Mouse (Mus musculus): Measurements from ENCODE around the gene Maats1.
"Not testable (repeated sequence)": the region's sequence is repeated elsewhere in the genome, so short reads cannot be mapped to it uniquely, and the experiment has no call there.

Maats1 gene

GRCm38 (mm10) chr16:38346529-38347325 is 4.8 kb upstream of the Maats1 start, which contains the start of the genes Cox17 and Gm21987:
Gene Cox17 (plus strand): TSS chr16:38346991.
Gene Gm21987 (plus strand): TSS chr16:38347040.
- DNase-seq = peak; percentile 96

DNA sequence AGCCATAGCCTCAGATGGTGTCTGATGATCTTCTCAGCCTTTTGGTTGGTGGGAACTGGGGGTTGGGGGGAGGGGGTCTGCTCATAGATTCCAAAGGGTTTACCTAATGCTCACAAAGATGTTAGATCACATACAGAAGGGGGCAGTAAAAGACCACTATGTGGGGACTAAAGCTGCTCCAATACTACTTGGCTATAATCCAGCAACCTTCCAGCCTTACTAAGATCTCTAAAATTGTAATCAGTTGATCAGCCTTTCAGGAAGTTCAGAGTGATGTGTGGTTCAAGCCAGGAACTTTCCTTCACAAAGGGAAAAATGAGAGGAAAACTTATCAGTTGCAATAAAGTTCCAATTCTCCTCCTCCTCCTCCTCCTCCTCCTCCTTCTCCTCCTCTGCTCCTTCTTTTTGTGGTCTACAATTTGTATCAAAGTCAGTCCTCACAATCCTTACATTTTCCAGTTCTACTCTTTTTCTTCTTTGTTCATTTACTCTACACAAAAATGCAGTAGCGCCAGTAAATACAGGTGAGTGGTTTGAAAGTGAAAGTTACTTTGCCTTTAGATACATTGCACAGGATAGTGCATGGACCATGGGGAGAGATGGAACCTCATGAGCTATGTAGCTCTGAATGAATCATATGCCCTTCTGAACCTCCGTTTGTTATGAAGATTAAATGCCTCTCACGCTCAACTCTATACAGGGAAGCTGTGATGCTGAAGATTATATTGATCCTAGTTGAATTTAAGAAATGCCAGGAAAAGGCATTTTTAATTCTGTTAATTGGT is 3.2 kb upstream of the Maats1 start:
- no peak for DNase-seq

GRCm38 (mm10) chr16:38338077-38338476 is 3.9 kb downstream of the Maats1 start:
- DNase-seq = not testable (repeated sequence)

- no peak for DNase-seq
Observed at GRCm38 (mm10) chr16:38334431-38334830, 7.5 kb downstream of the Maats1 start.

DNA sequence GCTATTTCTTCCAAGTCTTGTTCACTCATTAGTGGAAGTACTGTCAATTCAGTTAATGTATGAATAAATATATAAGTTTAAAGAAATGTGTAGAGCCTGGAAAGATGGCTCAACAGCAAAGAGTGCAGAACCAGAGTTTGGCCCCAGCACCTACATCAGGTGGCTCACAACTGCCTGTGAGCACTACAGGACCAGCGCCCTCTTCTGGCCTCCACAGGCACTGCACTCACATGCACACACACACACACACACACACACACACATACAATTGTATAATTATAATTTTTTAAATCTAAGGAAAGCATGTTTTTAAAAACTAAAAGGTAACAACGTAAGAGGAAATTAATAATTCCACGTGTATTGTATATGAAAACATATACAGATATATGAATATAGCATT is 12.6 kb downstream of the Maats1 start:
- DNase-seq = no peak

- no peak for DNase-seq
Observed at GRCm38 (mm10) chr16:38326778-38327397, 15.1 kb downstream of the Maats1 start.

- no peak for DNase-seq
Observed at GRCm38 (mm10) chr16:38324311-38324710, 17.6 kb downstream of the Maats1 start.

DNA sequence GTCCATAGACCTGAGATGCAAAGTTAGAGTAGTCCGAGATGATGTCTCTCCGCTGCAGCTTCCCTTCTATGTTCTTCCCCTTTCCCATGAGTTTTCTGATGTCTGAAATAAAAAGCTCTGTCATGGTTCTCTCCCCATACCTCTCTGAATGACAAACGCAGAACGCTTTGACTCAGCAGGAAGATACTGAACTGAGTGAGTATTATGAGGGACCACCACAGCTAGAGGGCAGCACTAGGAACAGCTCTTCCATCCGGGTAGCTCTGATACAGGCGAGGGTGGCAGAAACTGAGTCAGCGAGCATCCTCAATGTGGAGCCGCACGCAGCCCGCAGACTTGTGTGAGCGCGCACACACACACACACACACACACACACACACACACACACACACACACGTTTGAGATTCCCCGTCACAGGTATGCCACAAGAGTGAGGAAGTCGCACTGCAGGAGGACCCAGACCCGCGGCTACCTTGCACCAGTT is 20.4 kb downstream of the Maats1 start:
- peak; percentile 59 for DNase-seq

DNA sequence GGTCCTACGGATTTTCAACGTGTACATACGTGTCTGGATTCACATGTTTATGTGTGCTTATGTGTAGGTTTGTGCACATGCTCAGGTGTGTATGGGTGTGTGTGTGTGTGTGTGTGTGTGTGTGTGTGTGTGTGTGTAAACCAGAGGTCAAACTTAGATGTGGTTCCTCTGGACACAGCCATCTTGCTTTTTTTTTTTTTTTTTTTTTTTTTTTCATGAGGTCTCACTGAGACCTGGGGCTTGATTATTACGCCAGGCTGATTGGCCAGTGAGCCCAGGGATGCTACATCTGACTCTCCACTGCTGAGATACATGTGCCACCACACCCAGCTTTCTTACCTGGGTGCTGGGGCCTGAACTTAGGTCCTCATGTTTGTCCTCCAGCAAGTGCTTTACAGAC is 22.9 kb downstream of the Maats1 start:
- no peak for DNase-seq

GRCm38 (mm10) chr16:38318492-38318891 is 23.5 kb downstream of the Maats1 start:
- DNase-seq = no peak

DNA sequence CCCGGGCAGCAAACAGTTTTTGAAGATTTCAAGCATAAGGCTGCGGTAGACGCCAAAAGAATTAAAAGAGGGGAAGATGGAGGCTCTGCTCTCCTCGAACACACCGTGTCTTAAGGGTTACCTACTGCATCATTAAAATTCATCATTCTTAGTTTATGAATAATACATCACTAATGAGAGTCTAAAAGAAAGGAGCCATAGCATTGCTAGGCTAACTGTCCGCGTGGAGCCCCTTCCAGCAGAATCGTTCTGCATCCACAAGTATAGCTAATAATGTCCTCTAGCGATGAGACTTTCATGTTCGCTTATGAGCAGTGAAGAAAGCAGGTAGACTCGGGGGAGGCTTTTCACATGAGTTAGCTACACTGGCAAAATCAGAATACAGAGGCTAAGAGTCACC is 33.7 kb downstream of the Maats1 start:
- no peak for DNase-seq

DNA sequence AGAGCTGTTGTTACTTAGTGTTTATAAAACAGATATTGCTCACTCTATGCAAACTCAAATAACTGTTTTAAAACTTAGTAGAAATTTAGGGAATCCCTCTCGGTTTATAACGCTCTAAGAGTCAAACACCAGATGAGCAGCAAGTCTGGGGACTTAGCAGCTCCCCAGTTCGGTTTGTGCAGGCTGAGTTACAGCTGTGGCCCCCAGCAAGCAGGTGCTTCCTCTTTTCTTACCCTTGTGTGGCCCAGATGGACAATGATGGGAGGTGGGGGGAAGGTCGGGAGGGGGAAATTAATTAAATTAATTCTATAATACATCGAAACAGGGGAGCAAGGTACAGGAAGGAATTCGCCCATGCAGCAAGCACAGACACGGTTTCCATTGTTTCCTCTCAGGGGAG is 34.3 kb downstream of the Maats1 start:
- no peak for DNase-seq

GRCm38 (mm10) chr16:38307221-38307605 is 34.7 kb downstream of the Maats1 start:
- no peak for DNase-seq

GRCm38 (mm10) chr16:38306571-38307220 is 35.2 kb downstream of the Maats1 start:
- no peak for DNase-seq

DNA sequence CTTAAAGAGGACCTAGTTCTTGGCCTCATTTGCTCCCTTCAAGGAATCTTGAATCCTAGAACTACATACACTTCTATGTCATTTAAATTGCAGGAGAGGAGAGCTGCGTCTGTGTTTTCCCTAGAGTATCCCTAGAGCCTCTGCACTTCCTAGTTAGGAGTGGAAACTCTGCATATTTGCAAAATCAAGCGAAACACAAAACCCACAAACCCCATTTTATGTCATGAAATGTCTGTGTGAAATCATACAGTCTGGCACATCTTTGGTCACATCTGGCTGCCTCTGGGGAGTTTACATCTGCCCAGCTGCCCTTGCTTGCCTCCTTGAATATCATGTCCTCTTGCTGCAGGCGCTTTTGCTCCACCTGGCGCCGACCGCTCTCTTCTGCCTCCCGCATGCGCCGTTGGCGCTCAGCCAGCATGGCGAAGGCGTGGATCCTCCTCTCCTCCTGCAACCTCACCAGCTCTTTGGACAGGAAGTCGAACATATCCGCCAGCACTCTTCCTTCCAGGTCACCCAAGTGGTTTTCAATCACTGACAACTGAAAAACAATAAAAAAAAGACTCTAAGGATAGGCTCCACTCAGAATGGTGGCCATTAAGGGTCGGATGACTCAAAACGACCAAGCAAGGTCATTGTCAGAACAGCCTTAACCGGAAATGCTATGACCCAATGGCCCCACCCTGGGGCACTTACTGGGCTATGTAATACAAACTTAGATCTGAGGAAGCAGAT is 37.3 kb downstream of the Maats1 start:
- DNase-seq = no peak

DNA sequence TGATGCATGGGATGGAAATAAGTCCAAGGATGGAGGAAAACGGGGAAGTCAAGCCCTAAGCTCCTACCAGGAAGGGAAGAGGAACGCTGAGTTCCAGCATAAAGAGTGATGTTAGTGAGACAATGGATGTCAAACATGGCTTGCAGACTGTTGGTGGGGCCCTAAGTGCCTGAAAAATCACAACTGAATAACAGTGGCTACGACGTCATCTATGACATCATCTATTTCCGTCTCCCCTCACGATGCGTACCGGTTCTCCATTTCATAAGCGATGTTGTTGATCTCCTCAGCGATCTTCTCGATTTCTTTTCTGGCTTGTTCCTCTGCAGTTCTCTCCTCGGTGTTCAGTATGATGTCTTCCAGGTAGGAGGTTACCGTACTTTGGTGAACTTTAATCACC is 39.6 kb downstream of the Maats1 start:
- DNase-seq = no peak

DNA sequence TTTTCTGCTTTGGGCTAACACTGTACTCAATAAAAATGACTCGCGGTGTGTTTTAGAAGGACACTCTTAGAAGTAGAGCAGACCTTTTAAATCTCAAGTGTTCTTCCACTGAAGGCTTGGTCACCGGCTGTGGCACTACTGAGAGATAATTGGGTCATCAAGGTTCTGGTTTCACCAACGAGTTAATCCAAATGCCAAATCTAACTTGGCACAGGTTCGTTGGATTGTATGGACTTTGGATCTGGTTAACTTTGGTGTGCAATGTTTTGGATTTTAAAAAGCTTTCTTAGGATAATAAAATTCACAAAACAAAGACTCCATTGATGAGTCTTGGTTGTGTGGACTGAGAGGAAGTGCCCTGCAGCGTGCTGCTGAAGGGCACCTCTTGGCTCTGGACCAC is 43.5 kb downstream of the Maats1 start:
- no peak for DNase-seq

GRCm38 (mm10) chr16:38295349-38295930 is 46.5 kb downstream of the Maats1 start:
- peak; percentile 3 for DNase-seq

GRCm38 (mm10) chr16:38294685-38295348 is 47.1 kb downstream of the Maats1 start, which contains the start of gene Nr1i2:
Gene Nr1i2 (minus strand): TSS chr16:38294824.
- DNase-seq = no peak

DNA sequence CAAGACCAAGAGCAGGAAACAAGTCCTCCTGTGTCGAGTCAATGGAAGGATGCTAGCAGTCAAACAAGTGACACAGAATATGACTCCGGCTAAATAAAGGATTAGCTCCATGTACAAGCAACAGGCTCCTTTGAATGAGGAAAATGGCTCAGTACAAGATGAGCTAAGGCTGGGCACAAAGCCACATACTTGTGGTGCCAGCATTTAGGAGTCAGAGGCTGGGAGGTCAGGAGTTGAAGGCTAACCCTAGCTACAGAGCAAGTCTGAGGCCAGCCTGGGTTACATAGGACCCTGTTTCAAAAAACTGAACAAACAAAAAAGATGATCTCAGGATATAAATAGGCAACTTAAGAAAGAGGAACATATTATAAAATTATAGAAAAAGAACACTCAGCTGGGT is 51.8 kb downstream of the Maats1 start:
- no peak for DNase-seq

DNA sequence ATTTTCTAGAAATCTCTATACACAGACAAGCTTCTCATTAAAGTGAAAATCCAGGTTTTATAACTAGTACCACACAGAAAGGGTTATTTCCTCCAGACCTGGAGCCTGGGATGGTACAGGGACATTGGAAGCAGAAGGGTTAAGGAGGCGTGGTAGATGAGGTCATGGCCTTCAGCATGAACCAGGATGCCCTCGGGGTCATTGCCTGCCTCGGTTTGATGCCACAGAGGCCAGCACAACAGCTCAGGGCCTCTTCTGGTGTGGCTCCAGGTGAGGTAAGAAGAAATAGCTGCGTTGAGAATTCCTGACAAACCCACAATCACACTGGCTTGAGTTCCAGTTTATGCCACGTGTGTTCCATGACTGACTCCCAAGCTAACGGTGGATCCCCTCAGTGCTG is 53.1 kb downstream of the Maats1 start:
- DNase-seq = no peak

All from cerebellum, adult 9-10 months (tissue).